Mouse (Mus musculus) central nervous system, embryonic 18 days (tissue): ENCODE results near the gene Cox18. TPM values are rescaled to one million over a fixed set of nuclear protein-coding genes. Genes with fewer than 3 reads are reported as not detected.

Source experiments
- polyA plus RNA-seq: library from polyadenylated mRNA; depleted of rRNA; stranded (reverse); fragments of >200 nt; gene quantifications from 2 replicates; pipeline ENCODE4 v1.2.3, GENCODE M21; 2012; rRNA removed

The Cox18 gene
- polyA plus RNA-seq = 30.0 and 30.5 TPM in 2 replicates

GRCm38 (mm10) chr5:90223534-90224381 lies at the start of gene Cox18:
Gene Cox18 (minus strand): TSS chr5:90224001.

Other genes with a start within 250 kb of the Cox18 start
- 55.1 and 56.3 TPM in 2 replicates for gene Ankrd17, start 142.6 kb upstream of the Cox18 start, polyA plus RNA-seq
- 2.3 TPM in 2 replicates for gene Gm9958, start 143.2 kb upstream of the Cox18 start, polyA plus RNA-seq
- gene Alb, start 236.9 kb upstream of the Cox18 start, polyA plus RNA-seq = 1.3 and 2.0 TPM in 2 replicates